Mouse (Mus musculus) heart, adult 2 months (tissue): ENCODE measurements around the gene Exph5. TPM values are rescaled to one million over a fixed set of nuclear protein-coding genes. Genes with fewer than 3 reads are reported as not detected.

Experiments used
- DNase-seq, 2 experiments: peaks; one replicate each; pipeline ENCODE4 v3.0.0; 2021
- H3K27ac ChIP-seq: fragments of 200-600 bp; 2 replicates; pipeline ENCODE4 v1.8.1; 2022
- H3K27me3 ChIP-seq: fragments of 200-500 bp; 2 replicates; pipeline ENCODE4 v1.6.1; 2012; ENCODE audit warnings: mild to moderate bottlenecking, low read length, inconsistent platforms, mixed read lengths; ENCODE audit not compliant: control insufficient read depth, insufficient read depth
- H3K36me3 ChIP-seq: fragments of 200-500 bp; 2 replicates; pipeline ENCODE4 v1.6.1; 2012; ENCODE audit warnings: low read length, inconsistent platforms; ENCODE audit not compliant: control insufficient read depth, insufficient read depth
- H3K4me1 ChIP-seq: fragments of 200-500 bp; 2 replicates; pipeline ENCODE4 v1.6.1; 2011; ENCODE audit warnings: low read length; ENCODE audit not compliant: control insufficient read depth, insufficient read depth
- H3K4me3 ChIP-seq: fragments of 200-600 bp; 2 replicates; pipeline ENCODE4 v1.8.1; 2022
- H3K79me2 ChIP-seq: fragments of 200-500 bp; replicated peaks from 2 replicates; pipeline ENCODE4 v1.6.1; 2012; ENCODE audit warnings: mild to moderate bottlenecking, inconsistent platforms, low read length, moderate library complexity, mixed read lengths; ENCODE audit not compliant: control insufficient read depth, insufficient read depth
- H3K9ac ChIP-seq: fragments of 200-500 bp; 2 replicates; pipeline ENCODE4 v1.6.1; 2012; ENCODE audit warnings: low read depth, mild to moderate bottlenecking, control low read depth, inconsistent platforms, low read length, mixed read lengths
- CTCF ChIP-seq: fragments of 200-600 bp; IDR thresholded peaks from 2 replicates; pipeline ENCODE4 v1.8.1; 2022; ENCODE audit warnings: antibody characterized with exemption, mild to moderate bottlenecking, moderate library complexity
- EP300 ChIP-seq: fragments of 200-500 bp; IDR thresholded peaks from 2 replicates; pipeline ENCODE4 v1.6.1; 2011; ENCODE audit warnings: low read depth, low read length, control low read depth; ENCODE audit not compliant: insufficient read depth
- POLR2A ChIP-seq: fragments of 200-500 bp; IDR thresholded peaks from 2 replicates; pipeline ENCODE4 v1.6.1; 2011; ENCODE audit warnings: mild to moderate bottlenecking, low read depth, low read length, control low read depth; ENCODE audit not compliant: insufficient read depth
- WGBS: fragments of 180-500 bp; shearing (Covaris S2); methylation state at CpG from one replicate; pipeline ENCODE4 v1.1.7; 2018; 5-methylcytosine and 5-hydroxymethylcytosine counted together
- intact Hi-C: fragments of 180-260 bp; cut with DNase I; formaldehyde crosslinking; loops from one replicate; pipeline ENCODE4 v1.15.1; 2025
- polyA plus RNA-seq: library from polyadenylated mRNA; depleted of rRNA; stranded (reverse); fragments of >200 nt; gene quantifications from 2 replicates; pipeline ENCODE4 v1.2.3, GENCODE M21; 2012
- total RNA-seq, 2 experiments: library from RNA; stranded (reverse); gene quantifications; 2 replicates each; pipeline ENCODE4 v1.2.3; 2021

The Exph5 gene
- total and polyA plus RNA-seq, 3 experiments, result 0.14 to 0.37 (median 0.18) TPM

DNA sequence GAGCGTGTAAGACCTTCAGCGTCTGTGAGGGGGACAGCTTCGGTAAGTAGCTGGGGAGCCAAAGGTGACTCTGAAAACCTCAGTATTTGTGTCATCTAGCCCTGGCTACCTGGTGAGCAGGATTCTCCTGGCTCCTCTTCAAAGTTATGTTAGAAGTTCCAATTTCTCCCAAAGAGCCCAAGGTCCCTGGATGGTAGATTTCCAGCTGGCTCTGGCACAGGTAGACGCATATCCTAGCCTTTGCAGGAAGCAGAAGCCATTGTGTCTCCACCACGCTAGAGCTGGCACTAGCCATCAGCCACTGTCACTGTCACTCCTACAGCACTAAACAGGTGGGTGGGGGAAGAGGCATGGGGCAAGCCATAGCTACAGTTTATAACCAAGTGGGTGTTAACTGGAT is 51.7 kb downstream of the Exph5 start:
- Histone ChIP-seq H3K79me2 (no peaks in the 10 kb centered on the region), H3K4me3 (no peak overlapping the region), H3K9ac (no peak overlapping the region), H3K4me1 (no peaks in the 10 kb centered on the region), H3K27ac (no peak overlapping the region), H3K27me3 (no peaks in the 10 kb centered on the region), H3K36me3 (no peaks in the 10 kb centered on the region)
- TF ChIP-seq CTCF, result no peak
- no peak for TF ChIP-seq POLR2A
- TF ChIP-seq EP300, result no peak
- no peak for DNase-seq
- 81% methylated on average over 5 of the region's 5 CpGs for WGBS
- intact Hi-C loops, result no loop called here

DNA sequence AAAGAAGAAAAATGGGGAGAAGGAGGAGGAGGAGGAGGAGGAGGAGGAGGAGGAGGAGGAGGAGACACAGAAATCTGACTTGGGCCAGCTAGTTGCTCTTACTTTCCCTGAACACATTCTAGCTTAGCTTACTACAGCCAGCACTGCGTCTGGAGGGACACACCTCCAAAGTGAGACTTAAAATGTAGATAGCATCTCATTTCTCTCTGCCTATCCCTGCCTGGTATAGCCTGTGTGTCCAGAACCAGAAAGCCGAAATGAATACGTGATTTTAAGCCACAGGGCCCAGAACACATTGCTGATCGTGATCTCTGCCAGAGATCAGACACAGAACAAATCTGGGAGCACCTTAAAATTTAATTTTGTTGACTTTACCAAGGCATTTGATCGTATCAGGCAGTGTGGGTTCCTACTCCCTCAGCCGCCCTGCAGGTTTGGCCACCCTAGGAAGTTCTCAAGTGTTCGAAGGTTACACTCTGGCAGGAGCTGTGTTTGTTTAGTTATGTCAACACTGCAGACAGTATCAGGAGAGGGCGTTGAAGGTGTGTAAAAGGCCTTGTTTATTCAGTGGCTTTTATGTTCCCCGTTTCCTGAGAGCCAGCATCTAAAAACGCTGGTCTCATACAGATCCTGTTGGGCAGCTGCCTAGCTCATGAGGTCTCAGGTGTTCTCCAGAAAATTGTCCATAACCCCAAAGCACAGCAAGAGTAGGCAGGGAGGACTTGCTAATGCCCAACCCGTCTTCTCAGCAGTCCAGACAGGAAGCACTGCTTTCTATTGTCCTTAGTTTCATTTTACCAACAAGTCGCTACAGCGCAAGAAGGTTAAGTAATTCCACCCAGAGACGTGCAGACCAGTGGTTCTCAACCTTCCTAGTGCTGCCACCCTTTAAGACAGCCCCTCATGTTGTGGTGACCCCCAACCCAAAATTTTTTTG is 55.0 kb downstream of the Exph5 start:
- no peak overlapping the region for H3K4me3 ChIP-seq
- H3K4me1 ChIP-seq, result no peaks in the 10 kb centered on the region
- no peaks in the 10 kb centered on the region for H3K27me3 ChIP-seq
- WGBS, result 59% methylated on average over 14 of the region's 14 CpGs
- DNase-seq, result no peak
- no peak for TF ChIP-seq EP300
- TF ChIP-seq POLR2A, result no peak
- no peak for TF ChIP-seq CTCF
- no peaks in the 10 kb centered on the region for H3K79me2 ChIP-seq
- H3K27ac ChIP-seq, result no peak overlapping the region
- H3K9ac ChIP-seq, result no peak overlapping the region
- H3K36me3 ChIP-seq, result no peaks in the 10 kb centered on the region
- intact Hi-C loops, result no loop called here

DNA sequence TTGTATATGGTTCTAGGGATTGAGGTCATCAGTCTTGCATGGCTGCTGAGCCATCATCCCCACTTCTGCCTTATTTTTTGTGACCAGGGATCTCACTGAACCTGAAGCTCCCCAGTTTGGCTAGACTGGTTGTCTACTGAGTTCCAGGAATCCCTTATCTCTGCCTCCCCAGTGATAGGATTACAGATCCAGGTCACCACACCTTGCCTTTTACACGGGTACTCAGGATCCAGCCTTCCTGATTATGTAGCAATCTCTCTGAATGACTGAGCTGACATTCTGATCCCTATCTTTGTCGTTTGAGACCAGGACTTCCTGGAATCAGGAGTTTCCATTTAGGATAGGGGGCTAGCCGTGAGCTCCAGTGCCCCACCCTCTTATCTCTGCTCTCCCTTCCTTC is 69.9 kb downstream of the Exph5 start:
- 23% methylated on average over 3 of the region's 3 CpGs for WGBS

DNA sequence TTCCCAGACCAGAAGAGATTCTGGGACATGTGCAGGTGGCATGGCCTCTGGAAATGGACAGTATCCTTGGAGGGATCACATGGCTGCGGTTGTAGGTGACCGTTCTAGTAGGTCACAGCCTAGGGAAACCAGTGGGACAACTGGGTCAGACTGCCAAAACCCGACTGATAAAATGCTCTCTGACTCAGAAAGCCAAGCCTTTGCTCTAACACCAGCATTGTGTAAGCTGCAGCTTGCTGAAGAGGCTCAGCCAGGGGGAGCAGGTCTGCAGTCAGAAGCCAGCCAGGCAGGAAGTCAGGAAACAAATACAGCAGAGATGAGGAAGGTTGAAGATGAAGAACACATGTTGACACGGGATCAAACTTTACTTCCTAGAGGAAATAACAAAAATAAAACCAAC is 74.4 kb downstream of the Exph5 start:
- H3K4me3 ChIP-seq, result no peak overlapping the region
- TF ChIP-seq EP300, result no peak
- no peak for TF ChIP-seq POLR2A
- peak; percentile 38 for TF ChIP-seq CTCF
- no peaks in the 10 kb centered on the region for H3K36me3 ChIP-seq
- no peaks in the 10 kb centered on the region for H3K79me2 ChIP-seq
- H3K27me3 ChIP-seq, result no peaks in the 10 kb centered on the region
- peak; percentile 31 to 47 for DNase-seq
- H3K4me1 ChIP-seq, result peaks cover 1% of the 10 kb centered on the region; the same call in 1 of the 2 replicates
- 18% methylated on average over 4 of the region's 4 CpGs for WGBS
- intact Hi-C loops, result no loop called here
- H3K27ac ChIP-seq, result no peak overlapping the region
- H3K9ac ChIP-seq, result no peak overlapping the region

More for the DNA sequence above, 69.9 kb downstream of the Exph5 start:
- Histone ChIP-seq H3K4me3 (no peak overlapping the region), H3K79me2 (no peaks in the 10 kb centered on the region), H3K27ac (no peak overlapping the region), H3K36me3 (no peaks in the 10 kb centered on the region), H3K27me3 (no peaks in the 10 kb centered on the region), H3K4me1 (peaks cover 1% of the 10 kb centered on the region; the same call in 1 of the 2 replicates), H3K9ac (no peak overlapping the region)
- DNase-seq, result no peak
- TF ChIP-seq EP300, result no peak
- no peak for TF ChIP-seq CTCF
- TF ChIP-seq POLR2A, result no peak
- intact Hi-C loops, result no loop called here

DNA sequence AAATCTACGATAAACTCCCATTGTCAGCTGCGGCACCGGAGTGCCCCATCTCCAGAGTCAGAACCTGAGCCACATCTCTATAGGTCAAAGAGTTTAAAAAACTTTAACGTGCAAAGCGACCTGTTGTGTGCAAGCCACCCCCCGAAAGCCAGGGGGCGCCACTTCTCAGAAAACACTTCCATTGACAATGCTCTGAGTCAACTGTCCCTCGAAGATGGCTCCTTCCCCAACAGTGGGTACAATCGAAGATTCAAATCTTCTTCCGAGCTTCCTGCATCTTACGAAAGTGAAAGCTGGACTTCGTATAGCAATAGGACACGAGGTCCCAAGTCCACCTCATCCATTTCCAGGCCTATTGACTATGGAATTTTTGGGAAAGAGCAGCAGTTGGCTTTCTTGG is 75.3 kb downstream of the Exph5 start:
- Histone ChIP-seq H3K27me3 (no peaks in the 10 kb centered on the region), H3K4me3 (no peak overlapping the region), H3K27ac (no peak overlapping the region), H3K4me1 (peaks cover 1% of the 10 kb centered on the region; the same call in 1 of the 2 replicates), H3K79me2 (no peaks in the 10 kb centered on the region), H3K9ac (no peak overlapping the region), H3K36me3 (no peaks in the 10 kb centered on the region)
- WGBS, result 85% methylated on average over 13 of the region's 13 CpGs
- intact Hi-C loops, result no loop called here
- TF ChIP-seq POLR2A (no peak), CTCF (peak; percentile 63), EP300 (no peak)
- peak in 1 of 2 experiments; percentile 25 for DNase-seq

DNA sequence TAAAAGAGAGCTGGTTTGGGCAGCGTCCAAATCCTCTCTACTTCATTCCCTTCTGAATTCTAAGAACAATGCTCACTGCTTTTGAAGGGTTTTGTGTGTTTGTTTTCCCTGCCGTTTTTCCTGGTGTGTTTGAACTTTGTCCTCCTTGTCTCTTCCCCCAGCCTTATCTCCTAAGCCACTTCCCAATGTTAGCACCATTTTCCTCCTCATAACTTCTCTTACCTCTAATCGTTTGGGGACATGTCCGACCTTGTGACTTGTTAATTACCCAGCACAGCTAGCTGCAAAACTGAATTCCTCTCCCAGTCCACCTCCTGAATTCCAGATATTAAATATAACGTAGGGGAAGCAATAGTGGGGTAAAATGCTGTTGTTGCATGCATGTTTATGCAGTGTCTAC is 76.1 kb downstream of the Exph5 start:
- no peaks in the 10 kb centered on the region for H3K36me3 ChIP-seq
- H3K9ac ChIP-seq, result no peak overlapping the region
- peaks cover 1% of the 10 kb centered on the region; the same call in 1 of the 2 replicates for H3K4me1 ChIP-seq
- no peak overlapping the region for H3K4me3 ChIP-seq
- H3K27me3 ChIP-seq, result no peaks in the 10 kb centered on the region
- DNase-seq, result no peak
- H3K27ac ChIP-seq, result no peak overlapping the region
- no peaks in the 10 kb centered on the region for H3K79me2 ChIP-seq
- intact Hi-C loops, result no loop called here
- 18% methylated on average over 5 of the region's 5 CpGs for WGBS
- TF ChIP-seq POLR2A (no peak), CTCF (no peak), EP300 (no peak)
